Comparison of ENCODE assay signal across 10 mouse cellular contexts in genomic region chr1:62244191-62244984, GRCm38 (mm10).
DNase-seq lines count a peak whose midpoint lies in the region; ATAC-seq and TF ChIP-seq lines count a peak whose summit lies in the region.
"Had no signal": no experiment of that assay in that cellular context is flagged by ENCODE, and none has a peak within 500 bp of the region (broad histone marks: within the 10 kb centered on the region; RNA-seq: fewer than 3 reads in every experiment).

No protein-coding gene starts in this region.

- peak overlapping the region; percentile 13; the same call in 1 of the 2 replicates for H3K4me2 ChIP-seq in limb, embryonic 12.5 days
- H3K4me2 ChIP-seq: midbrain, embryonic 12.5 days had no signal

- TF ChIP-seq POLR2A in kidney, adult 2 months (IDR thresholded peaks at IDR 0.05; ENCODE audit: low read depth, low read length): no peak

- H3K27me3 ChIP-seq in kidney, adult 2 months (replicated peaks; ENCODE audit: control insufficient read depth, insufficient read depth, low read length): no peaks in the 10 kb centered on the region
- no peaks in the 10 kb centered on the region for H3K27me3 ChIP-seq in limb, embryonic 12.5 days
- H3K27me3 ChIP-seq: midbrain, embryonic 12.5 days had no signal

- DNase-seq in adrenal gland, postnatal 10 days: peak; percentile 10
- DNase-seq in adrenal gland, adult 8-10 months: no peak
- DNase-seq in kidney, adult 2 months: peak; percentile 5
- DNase-seq in kidney, adult 18-20 months: no peak
- peak; percentile 52 for DNase-seq in embryo, embryonic 11 days
- no peak for DNase-seq in thymus, postnatal 25 days
- no peak for DNase-seq in cerebellum, adult 18-20 months
- DNase-seq: spleen, adult 18-20 months had no signal

- no peak overlapping the region for H3K4me3 ChIP-seq in kidney, adult 2 months (ENCODE audit: insufficient read depth, low read depth, low read length)
- H3K4me3 ChIP-seq in limb, embryonic 12.5 days (replicated peaks): no peak overlapping the region
- H3K4me3 ChIP-seq: midbrain, embryonic 12.5 days had no signal

- no peak for TF ChIP-seq CTCF in kidney, adult 2 months (conservative IDR thresholded peaks at IDR 0.05; ENCODE audit: insufficient read depth, insufficient read length, low read depth, low read length)

- no peaks in the 10 kb centered on the region for H3K9me3 ChIP-seq in limb, embryonic 12.5 days
- H3K9me3 ChIP-seq: midbrain, embryonic 12.5 days had no signal

- no peaks in the 10 kb centered on the region for H3K4me1 ChIP-seq in kidney, adult 2 months (ENCODE audit: control insufficient read depth, insufficient read depth, low read length)
- peaks cover 11% of the 10 kb centered on the region for H3K4me1 ChIP-seq in limb, embryonic 12.5 days (replicated peaks)

- H3K36me3 ChIP-seq in kidney, adult 2 months (ENCODE audit: control insufficient read depth, insufficient read depth, low read length): no peaks in the 10 kb centered on the region
- no peaks in the 10 kb centered on the region for H3K36me3 ChIP-seq in limb, embryonic 12.5 days
- H3K36me3 ChIP-seq: midbrain, embryonic 12.5 days had no signal

- H3K27ac ChIP-seq in kidney, adult 2 months (ENCODE audit: insufficient read depth, low read depth, low read length): no peak overlapping the region
- H3K27ac ChIP-seq in limb, embryonic 12.5 days: peak overlapping the region; percentile 46
- H3K27ac ChIP-seq: midbrain, embryonic 12.5 days had no signal

- WGBS in kidney, adult 2 months: 53% methylated on average over 12 of the region's 12 CpGs
- 15% methylated on average over 12 of the region's 12 CpGs for WGBS in limb, embryonic 12.5 days

- no peak for ATAC-seq in limb, embryonic 12.5 days (ENCODE audit: insufficient number of reproducible peaks, insufficient read depth, low FRiP score, low TSS enrichment, low read depth)

- H3K9ac ChIP-seq in limb, embryonic 12.5 days (replicated peaks): no peak overlapping the region
- H3K9ac ChIP-seq: midbrain, embryonic 12.5 days had no signal

Comparison
In these comparisons a context has a peak if more than half of its experiments do, and no peak if none do; other contexts are left out.
1. DNase-seq: peak in adrenal gland, postnatal 10 days (single experiment), kidney, adult 2 months (single experiment) and embryo, embryonic 11 days (single experiment); none in adrenal gland, adult 8-10 months (single experiment), kidney, adult 18-20 months (single experiment), thymus, postnatal 25 days (single experiment) and cerebellum, adult 18-20 months (0 of 2).